In genomic region chr9:72639843-72640621, GRCm38 (mm10) we compare ENCODE assay signal across 8 mouse cellular contexts. TPM values are rescaled to one million over a fixed set of nuclear protein-coding genes. Genes with fewer than 3 reads are reported as not detected.
A peak's percentile ranks its signal among the peaks of the same experiment; 100 is the strongest.
DNase-seq lines count a peak whose midpoint lies in the region; ATAC-seq and TF ChIP-seq lines count a peak whose summit lies in the region.

No protein-coding gene starts in this region.

- peaks cover 17% of the 10 kb centered on the region for H3K4me1 ChIP-seq in brown adipose tissue, adult 24 weeks (ENCODE audit: control insufficient read depth, insufficient read depth, insufficient read length, low read length)
- peaks cover 49% of the 10 kb centered on the region for H3K4me1 ChIP-seq in forebrain, embryonic 10.5 days
- H3K4me1 ChIP-seq in heart, embryonic 14.5 days (ENCODE audit: control insufficient read depth in 2 of 2, insufficient read depth in 2 of 2, low read length in 2 of 2): peaks cover 20 to 26% of the 10 kb centered on the region in 2 experiments
- H3K4me1 ChIP-seq in liver, postnatal 0 days (ENCODE audit: insufficient read depth): peaks cover 22% of the 10 kb centered on the region
- H3K4me1 ChIP-seq in neural tube, embryonic 14.5 days (ENCODE audit: control insufficient read depth, insufficient read depth, low read length): peaks cover 26% of the 10 kb centered on the region; the same call in 1 of the 2 replicates

- peak; percentile 90 for ATAC-seq in heart, embryonic 14.5 days (ENCODE audit: insufficient number of reproducible peaks, insufficient read depth, low FRiP score, low read depth)
- ATAC-seq in liver, postnatal 0 days: peak; percentile 96
- ATAC-seq in neural tube, embryonic 14.5 days (ENCODE audit: low read depth): peak; percentile 93

- no peaks in the 10 kb centered on the region for H3K27me3 ChIP-seq in forebrain, embryonic 10.5 days (ENCODE audit: poor library complexity, severe bottlenecking)
- H3K27me3 ChIP-seq in heart, embryonic 14.5 days (ENCODE audit: control insufficient read depth, insufficient read depth, low read length): no peaks in the 10 kb centered on the region
- no peaks in the 10 kb centered on the region for H3K27me3 ChIP-seq in liver, postnatal 0 days (ENCODE audit: insufficient read depth, low read length)
- no peaks in the 10 kb centered on the region for H3K27me3 ChIP-seq in neural tube, embryonic 14.5 days (ENCODE audit: control insufficient read depth, insufficient read depth, low read length)

- under 1% methylated on average over 27 of the region's 27 CpGs for WGBS in forebrain, embryonic 10.5 days
- under 1% methylated on average over 27 of the region's 27 CpGs for whole genome bisulfite sequencing in heart, embryonic 14.5 days
- WGBS in liver, postnatal 0 days (ENCODE audit: insufficient replicate concordance): 3% methylated on average over 27 of the region's 27 CpGs
- under 1% methylated on average over 27 of the region's 27 CpGs for WGBS in neural tube, embryonic 14.5 days

- peak overlapping the region; percentile 74 for H3K9ac ChIP-seq in heart, embryonic 14.5 days (ENCODE audit: low read length)
- H3K9ac ChIP-seq in liver, postnatal 0 days (replicated peaks): peak overlapping the region; percentile 61
- peak overlapping the region; percentile 47 for H3K9ac ChIP-seq in neural tube, embryonic 14.5 days (replicated peaks; ENCODE audit: low read depth, low read length)

- no peaks in the 10 kb centered on the region for H3K9me3 ChIP-seq in forebrain, embryonic 10.5 days
- no peaks in the 10 kb centered on the region for H3K9me3 ChIP-seq in heart, embryonic 14.5 days (ENCODE audit: control insufficient read depth, low read length)
- H3K9me3 ChIP-seq in liver, postnatal 0 days (ENCODE audit: low read length): no peaks in the 10 kb centered on the region
- no peaks in the 10 kb centered on the region for H3K9me3 ChIP-seq in neural tube, embryonic 14.5 days (ENCODE audit: control insufficient read depth, low read length)

- H3K27ac ChIP-seq in brown adipose tissue, adult 24 weeks (replicated peaks; ENCODE audit: low read depth, low read length): peak overlapping the region; percentile 100
- H3K27ac ChIP-seq in forebrain, embryonic 10.5 days: peak overlapping the region; percentile 98
- H3K27ac ChIP-seq in heart, embryonic 14.5 days (replicated peaks in 1 of 2; ENCODE audit: control insufficient read depth in 1 of 2, insufficient read depth in 1 of 2, low read depth in 2 of 2, low read length in 2 of 2): peak overlapping the region; percentile 97 to 99
- H3K27ac ChIP-seq in liver, postnatal 0 days (ENCODE audit: low read depth): peak overlapping the region; percentile 96
- peak overlapping the region; percentile 94 for H3K27ac ChIP-seq in neural tube, embryonic 14.5 days (ENCODE audit: low read depth, low read length)

- peak overlapping the region; percentile 64 for H3K4me3 ChIP-seq in brown adipose tissue, adult 24 weeks (ENCODE audit: insufficient read depth, low read depth, low read length)
- H3K4me3 ChIP-seq in forebrain, embryonic 10.5 days: peak overlapping the region; percentile 51
- peak overlapping the region; percentile 35 to 48 for H3K4me3 ChIP-seq in heart, embryonic 14.5 days (ENCODE audit: control insufficient read depth in 1 of 2, insufficient read depth in 1 of 2, low read depth in 1 of 2, low read length in 2 of 2)
- peak overlapping the region; percentile 42 for H3K4me3 ChIP-seq in liver, postnatal 0 days (ENCODE audit: low read depth, low read length)
- H3K4me3 ChIP-seq in neural tube, embryonic 14.5 days (ENCODE audit: low read depth, low read length): peak overlapping the region; percentile 24

- no peaks in the 10 kb centered on the region for H3K36me3 ChIP-seq in forebrain, embryonic 10.5 days (replicated peaks)
- no peaks in the 10 kb centered on the region for H3K36me3 ChIP-seq in heart, embryonic 14.5 days (ENCODE audit: control insufficient read depth, insufficient read depth, low read length)
- H3K36me3 ChIP-seq in liver, postnatal 0 days (replicated peaks; ENCODE audit: insufficient read depth, low read length): no peaks in the 10 kb centered on the region
- H3K36me3 ChIP-seq in neural tube, embryonic 14.5 days (ENCODE audit: control insufficient read depth, insufficient read depth, low read length): no peaks in the 10 kb centered on the region

- TF ChIP-seq EP300 in liver, postnatal 0 days (IDR thresholded peaks at IDR 0.05; ENCODE audit: low read depth): peak; percentile 80

- no peak for TF ChIP-seq CTCF in liver, postnatal 0 days (IDR thresholded peaks at IDR 0.05; ENCODE audit: low read depth)

- peak overlapping the region; percentile 75 for H3K4me2 ChIP-seq in heart, embryonic 14.5 days (ENCODE audit: low read length)
- peak overlapping the region; percentile 75 for H3K4me2 ChIP-seq in liver, postnatal 0 days (ENCODE audit: low read depth, low read length)
- H3K4me2 ChIP-seq in neural tube, embryonic 14.5 days (ENCODE audit: low read depth, low read length): peak overlapping the region; percentile 52

- peak; percentile 16 for DNase-seq in CD4-positive helper T cell, adult 2 months (ENCODE audit: low read depth, low spot score)
- DNase-seq in forebrain, embryonic 10.5 days (ENCODE audit: extremely low spot score, low spot score): peak; percentile 92
- peak; percentile 92 for DNase-seq in kidney, postnatal 14 days
- peak; percentile 86 for DNase-seq in liver, postnatal 0 days
- DNase-seq in testis, postnatal 10 days (ENCODE audit: low spot score): peak; percentile 84

RNA-seq across cellular contexts. Expression of gene Nedd4, which starts 22.1 kb away (rescaled TPM):
- 162 and 164 TPM in 2 replicates for polyA plus RNA-seq in brown adipose tissue, adult 24 weeks (2012; ENCODE audit: insufficient read depth, insufficient read length, missing spikeins)
- 634 and 643 TPM in 2 replicates for polyA plus RNA-seq in forebrain, embryonic 10.5 days (2016; fragmentation: Nextera tagmentation; extraction: Ambion mirVana)
- polyA plus RNA-seq in heart, embryonic 14.5 days (2014; fragmentation: Nextera tagmentation; extraction: Ambion mirVana): 612 and 625 TPM in 2 replicates
- 56.7 and 70.3 TPM in 2 replicates for polyA plus RNA-seq in liver, postnatal 0 days (2015; fragmentation: Nextera tagmentation; extraction: Ambion mirVana)
- 439 and 545 TPM in 2 replicates for polyA plus RNA-seq in neural tube, embryonic 14.5 days (2014; fragmentation: Nextera tagmentation; extraction: Ambion mirVana)

Comparison
In these comparisons a context has a peak if more than half of its experiments do, and no peak if none do; other contexts are left out.
1. Peak in every context shown above with its lines: DNase-seq, ATAC-seq, H3K4me3 ChIP-seq and H3K27ac ChIP-seq.
2. DNase-seq: peak in every context shown above with its lines; median percentile 92 in forebrain, embryonic 10.5 days; 92 in kidney, postnatal 14 days; 86 in liver, postnatal 0 days; 84 in testis, postnatal 10 days; 16 in CD4-positive helper T cell, adult 2 months.